Mouse (Mus musculus) adrenal gland, postnatal 14 days (tissue): ENCODE data around the gene Fkbp8. TPM values are rescaled to one million over a fixed set of nuclear protein-coding genes. Genes with fewer than 3 reads are reported as not detected.
A peak's percentile ranks its signal among the peaks of the same experiment; 100 is the strongest.

Experiments
- DNase-seq: peaks from one replicate; pipeline ENCODE4 v3.0.0; 2021; ENCODE audit warnings: mixed read lengths
- total RNA-seq: library from RNA; stranded (reverse); gene quantifications from 2 replicates; pipeline ENCODE4 v1.2.3, GENCODE M21; 2021

Gene Fkbp8
- total RNA-seq, 1 experiment from 2014 or later: 235 TPM

- DNase-seq: no peak
Observed at GRCm38 (mm10) chr8:70528182-70528797, 766 bp downstream of the Fkbp8 start.

DNA sequence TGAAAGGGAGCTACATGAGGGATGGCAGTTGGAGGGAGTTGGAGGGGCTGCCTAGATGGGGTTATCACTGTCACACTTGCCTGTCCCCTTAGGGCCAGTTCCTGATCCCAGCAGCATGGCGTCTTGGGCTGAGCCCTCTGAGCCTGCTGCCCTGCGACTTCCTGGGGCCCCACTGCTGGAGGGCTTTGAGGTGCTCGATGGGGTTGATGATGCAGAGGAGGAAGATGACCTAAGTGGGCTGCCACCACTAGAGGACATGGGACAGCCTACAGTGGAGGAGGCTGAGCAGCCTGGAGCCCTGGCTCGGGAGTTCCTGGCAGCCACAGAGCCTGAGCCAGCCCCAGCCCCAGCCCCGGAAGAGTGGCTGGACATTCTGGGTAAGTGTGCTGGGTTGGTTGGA lies 1.8 kb downstream of the Fkbp8 start:
- no peak for DNase-seq

DNA sequence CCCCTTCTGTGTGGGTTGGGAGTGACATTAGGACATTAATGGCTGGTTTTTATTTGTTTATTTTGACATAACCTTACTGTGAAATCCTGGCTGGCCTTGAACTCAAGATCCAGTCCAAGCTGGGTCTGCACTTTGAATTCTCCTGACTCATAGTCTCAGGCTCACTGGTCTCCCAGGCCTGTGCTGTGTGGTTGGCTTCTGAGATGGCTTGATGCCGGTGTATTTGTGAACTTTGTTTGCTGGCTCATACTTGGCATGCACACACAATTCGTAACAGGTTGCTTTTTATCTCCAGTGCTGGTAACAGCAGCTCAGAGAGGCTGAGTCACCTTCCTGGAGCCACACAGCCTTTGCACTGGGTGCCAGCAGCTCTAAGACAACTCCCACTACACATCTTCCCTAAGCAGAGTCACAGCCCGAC lies 2.2 kb downstream of the Fkbp8 start:
- peak; percentile 65 for DNase-seq

DNA sequence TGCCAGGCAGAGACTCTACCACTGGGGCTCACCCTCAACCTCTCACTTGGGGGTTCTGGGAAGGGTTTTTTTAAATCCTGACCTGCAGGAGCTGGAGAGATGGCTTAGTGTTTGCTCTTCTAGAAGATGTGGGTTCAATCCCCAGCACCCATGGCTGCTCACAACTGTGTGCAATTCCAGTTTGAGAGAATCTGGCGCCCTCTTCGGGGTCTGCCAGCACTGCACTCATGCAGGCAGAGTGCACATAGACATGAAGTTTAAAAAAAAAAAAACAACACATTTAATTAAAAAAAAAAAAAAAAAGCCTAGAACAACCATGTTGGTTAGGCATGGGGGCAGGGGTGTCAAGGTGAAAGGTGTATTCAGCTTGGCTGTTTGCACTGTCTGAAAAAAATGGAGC lies 2.8 kb downstream of the Fkbp8 start:
- no peak for DNase-seq

DNA sequence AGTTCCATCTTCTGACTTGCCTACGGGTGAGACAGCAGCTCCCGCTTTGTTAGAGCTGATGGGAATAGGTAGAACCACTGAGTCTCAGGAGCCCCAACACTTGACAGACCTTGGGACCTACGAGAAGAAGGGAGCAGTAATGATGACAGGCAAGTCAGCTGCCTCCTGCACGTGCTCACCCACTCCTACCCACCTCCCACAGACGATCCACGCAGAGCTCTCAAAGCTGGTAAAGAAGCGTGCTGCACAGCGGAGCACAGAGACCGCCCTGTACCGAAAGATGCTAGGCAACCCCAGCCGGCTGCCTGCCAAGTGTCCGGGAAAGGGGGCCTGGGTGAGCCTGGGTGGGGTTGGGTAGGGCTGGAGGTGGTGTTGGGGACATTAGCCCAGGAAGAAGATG lies 6.8 kb downstream of the Fkbp8 start:
- DNase-seq: no peak

GRCm38 (mm10) chr8:70535221-70535620 lies 7.7 kb downstream of the Fkbp8 start:
- DNase-seq: no peak

- no peak for DNase-seq
Observed at GRCm38 (mm10) chr8:70535701-70536100, 8.2 kb downstream of the Fkbp8 start.

DNA sequence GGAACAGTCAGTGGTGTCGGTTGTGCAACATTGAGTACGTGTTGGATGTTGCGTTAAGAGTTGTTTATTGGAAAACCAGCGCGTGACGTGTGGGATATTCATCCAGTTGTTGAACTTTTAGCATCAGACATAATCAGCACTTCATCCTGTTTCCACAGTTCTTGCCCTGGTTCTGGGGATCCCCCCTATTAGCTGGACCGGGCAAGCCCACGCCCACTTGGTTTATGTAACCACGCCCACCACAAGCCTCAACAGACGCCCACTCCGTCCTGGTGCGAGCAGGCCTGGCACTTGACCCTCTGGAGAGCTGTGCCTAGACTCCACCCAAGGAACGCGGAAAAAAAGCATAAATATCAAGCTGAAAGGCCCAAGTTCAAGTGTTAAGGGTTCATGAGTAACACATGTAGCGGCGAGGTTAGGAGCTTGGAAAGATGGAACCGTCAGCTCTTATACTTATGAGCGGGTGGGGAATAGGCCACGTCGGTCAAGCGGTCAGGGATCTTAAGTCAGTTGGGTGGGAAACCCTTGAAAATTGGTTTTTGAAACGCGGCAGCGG lies 10.6 kb downstream of the Fkbp8 start:
- peak; percentile 84 for DNase-seq

DNA sequence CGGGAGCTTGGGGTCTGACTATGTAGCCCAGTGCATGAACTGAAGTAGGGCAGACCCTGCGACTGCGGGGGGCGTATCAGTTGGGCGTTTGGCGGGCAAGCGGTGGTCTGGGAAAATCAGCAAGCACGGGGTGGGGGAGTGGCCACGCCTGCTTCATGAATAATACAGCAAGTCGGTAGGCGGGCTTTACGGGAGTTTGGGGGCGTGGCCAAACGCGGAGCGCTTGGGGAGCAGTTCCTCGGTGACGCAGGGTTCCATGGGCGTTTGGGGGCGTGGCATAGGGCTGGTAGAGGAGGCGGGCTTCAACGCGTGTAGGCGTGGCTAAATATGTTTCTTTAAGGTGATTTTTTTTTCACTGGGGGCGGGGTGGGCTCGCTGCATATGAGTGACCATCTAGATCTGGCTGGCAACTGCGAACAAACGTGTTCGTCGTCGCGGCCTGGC lies 11.1 kb downstream of the Fkbp8 start:
- peak; percentile 100 for DNase-seq

DNA sequence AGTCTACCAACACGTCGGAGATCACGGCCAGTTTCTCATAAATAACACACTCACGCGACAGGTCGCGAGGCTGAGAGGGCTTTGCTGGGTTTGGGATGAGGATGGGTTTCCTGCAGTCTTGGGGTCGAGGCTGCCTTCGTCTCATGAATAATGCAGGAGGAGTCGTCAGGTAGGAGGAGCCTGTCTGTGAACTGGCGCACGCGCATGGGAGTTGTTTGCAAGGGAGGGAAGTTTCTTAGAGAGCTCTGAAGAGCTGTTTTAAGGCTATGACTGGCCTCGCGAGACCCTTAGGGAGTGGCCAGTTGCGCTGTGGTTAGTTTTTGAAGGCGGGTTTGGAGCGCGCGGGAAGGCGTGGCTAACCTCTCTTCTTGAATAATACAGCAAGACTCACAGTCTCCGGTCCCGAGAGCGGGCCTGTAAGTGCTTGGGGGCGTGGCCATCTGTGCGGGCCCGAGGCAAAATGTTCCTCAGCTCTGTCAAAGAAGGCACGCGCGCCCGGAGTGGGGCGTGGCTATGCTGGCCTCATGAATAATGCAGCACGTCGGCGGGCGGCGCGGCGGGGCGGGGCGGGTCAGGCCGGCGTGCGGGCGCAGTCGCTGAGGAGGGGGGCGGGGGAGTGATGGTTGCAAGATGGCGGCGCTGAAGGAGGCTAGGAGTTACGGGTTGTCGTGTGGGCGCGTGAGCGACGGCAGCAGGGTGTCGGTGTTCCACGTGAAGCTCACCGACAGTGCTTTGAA lies 11.7 kb downstream of the Fkbp8 start, which contains the start of gene Ell:
TSS of gene Ell (plus strand) at position 381 of the 737 bp plus-strand sequence.
- DNase-seq: peak; percentile 100

- no peak for DNase-seq
Observed at GRCm38 (mm10) chr8:70540013-70540506, 12.5 kb downstream of the Fkbp8 start.

- no peak for DNase-seq
Observed at GRCm38 (mm10) chr8:70540507-70541071, 13.1 kb downstream of the Fkbp8 start.

- no peak for DNase-seq
Observed at GRCm38 (mm10) chr8:70541081-70541480, 13.6 kb downstream of the Fkbp8 start.

DNA sequence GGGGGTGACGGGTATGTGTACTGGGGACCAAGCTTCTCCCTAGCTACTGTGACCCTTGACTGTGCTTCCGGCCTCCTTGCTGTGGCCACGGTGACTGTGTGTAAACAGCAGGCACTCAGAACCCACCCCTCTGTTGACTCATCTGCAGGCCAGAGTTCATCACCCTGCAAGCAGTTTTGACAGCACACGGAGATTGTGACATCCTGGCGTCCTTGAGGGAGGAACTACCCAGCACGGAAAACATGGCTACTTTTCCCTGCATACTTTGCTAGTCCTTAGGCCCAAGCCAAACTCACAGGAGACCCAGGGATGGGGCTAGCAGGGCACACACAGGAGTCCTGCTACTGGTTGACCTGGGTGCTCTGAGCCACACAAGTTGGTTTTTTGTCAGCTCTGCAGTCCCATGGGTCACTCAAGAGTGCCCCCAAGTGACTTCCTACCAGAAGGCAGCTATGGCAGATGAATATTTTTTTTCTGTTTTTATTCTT lies 16.7 kb downstream of the Fkbp8 start:
- DNase-seq: peak; percentile 86

GRCm38 (mm10) chr8:70546412-70546811 lies 18.9 kb downstream of the Fkbp8 start:
- no peak for DNase-seq

GRCm38 (mm10) chr8:70547762-70548161 lies 20.2 kb downstream of the Fkbp8 start:
- DNase-seq: no peak

DNA sequence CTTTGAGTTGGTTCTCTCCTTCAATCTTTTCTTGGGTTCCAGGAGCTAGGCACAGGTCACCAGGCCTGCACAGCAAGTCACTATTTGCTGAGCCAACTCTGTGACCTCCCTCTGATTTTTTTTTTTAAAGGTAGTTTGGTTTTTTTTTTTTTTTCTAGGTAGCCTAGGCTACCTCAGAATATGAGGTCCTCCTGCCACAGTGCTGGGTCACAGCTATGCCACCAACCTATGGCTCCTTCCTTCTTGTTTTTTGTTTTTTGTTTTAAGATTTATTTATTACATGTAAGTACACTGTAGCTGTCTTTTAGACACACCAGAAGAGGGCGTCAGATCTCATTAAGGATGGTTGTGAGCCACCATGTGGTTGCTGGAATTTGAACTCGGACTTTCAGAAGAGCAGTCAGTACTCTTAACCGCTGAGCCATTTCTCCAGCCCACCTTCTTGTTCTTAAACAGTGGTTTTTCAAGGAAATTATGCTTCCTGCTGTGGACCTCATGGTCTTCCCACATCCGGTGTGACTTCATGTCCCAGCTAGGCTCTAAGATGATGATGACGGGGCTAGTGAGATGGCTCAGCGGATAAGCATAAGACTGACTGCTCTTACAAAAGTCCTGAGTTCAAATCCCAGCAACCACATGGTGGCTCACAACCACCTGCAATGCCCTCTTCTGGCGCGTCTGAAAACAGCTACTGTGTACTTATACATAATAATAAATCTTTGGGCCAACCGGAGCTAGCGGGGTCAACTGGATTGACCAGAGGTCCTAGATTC lies 22.1 kb downstream of the Fkbp8 start:
- no peak for DNase-seq

DNA sequence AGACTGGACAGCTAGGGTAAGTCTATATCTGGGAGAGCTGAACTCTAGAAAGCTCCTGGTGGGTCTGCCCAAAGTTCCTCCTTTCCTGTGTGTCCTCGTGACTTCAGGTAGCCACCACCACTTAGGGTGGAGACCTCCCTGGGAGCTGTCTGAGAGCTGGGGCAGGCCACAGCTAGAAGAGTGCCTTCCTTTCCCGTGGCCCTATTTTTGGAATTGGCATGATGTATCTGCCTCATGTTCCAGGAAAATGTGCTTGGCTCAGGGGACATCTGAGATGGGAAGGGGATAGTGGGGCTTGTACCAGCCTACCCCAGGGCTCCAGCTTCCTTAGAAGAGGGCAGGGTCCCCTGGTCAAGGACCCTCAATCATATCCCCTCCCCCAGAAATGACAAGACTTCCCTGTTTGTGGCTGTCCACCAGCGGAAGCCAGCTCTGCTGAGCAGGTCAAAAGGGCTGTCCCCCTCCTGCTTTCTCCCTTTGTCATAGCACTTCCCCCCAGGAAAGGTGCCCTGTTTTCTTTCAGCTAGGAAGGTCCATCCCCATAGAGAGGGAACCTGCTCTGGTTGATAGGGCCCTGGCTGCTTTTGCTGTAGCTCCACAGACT lies 24.1 kb downstream of the Fkbp8 start:
- no peak for DNase-seq

DNA sequence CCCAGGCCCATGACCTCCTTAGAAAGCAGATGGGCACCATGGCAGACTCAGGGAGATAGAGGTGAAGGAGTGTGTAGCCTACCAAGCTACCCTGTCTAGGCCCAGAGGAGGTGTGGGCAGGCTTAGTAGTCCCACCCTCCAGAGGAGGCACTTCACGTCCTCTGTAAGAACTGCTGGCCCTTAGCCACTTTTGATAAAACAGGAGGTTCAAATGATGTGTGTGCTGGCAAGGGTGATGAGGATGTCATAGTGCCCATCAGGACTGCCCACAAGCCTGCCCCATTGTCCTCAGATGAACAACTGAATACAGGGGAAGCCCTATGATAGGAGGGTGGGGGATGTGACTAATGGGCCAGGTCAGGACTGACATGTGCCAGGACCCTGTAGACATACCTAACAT lies 25.3 kb downstream of the Fkbp8 start:
- no peak for DNase-seq

DNA sequence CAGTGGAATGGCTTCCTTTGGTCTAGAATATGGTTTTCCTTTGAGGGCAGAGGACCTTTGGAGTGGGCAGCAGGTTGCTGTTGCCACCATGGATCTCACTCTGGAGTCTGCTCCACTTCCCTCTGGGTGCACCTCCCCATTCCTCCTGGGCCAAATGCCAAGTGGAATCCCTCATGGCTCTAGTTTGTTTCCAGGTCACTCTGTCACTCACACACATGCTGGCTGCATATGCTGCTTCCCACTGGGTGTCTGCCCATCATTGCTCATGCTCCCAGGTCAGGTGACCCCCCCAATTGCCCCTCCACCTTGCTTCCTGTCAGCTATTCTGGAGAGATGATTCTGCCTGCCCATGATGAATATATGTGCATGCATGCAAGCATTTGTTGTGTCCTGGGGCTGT lies 26.2 kb downstream of the Fkbp8 start:
- peak; percentile 86 for DNase-seq

GRCm38 (mm10) chr8:70555079-70555747 lies 27.7 kb downstream of the Fkbp8 start:
- DNase-seq: no peak
